Mouse (Mus musculus) heart, postnatal 36 days (tissue): ENCODE measurements at regions not wholly inside any gene's neighbourhood (a gene's known extent, or its start where the extent isn't known, plus 50 kb on each side); places are given as distances from the start of the nearest gene placed in this dataset.

Source experiments
- DNase-seq, 2 experiments: peaks; one replicate each; pipeline ENCODE4 v3.0.0; 2021 to 2022
- intact Hi-C: fragments of 180-260 bp; cut with DNase I; formaldehyde crosslinking; loops from one replicate; pipeline ENCODE4 v1.15.1; 2025

DNA sequence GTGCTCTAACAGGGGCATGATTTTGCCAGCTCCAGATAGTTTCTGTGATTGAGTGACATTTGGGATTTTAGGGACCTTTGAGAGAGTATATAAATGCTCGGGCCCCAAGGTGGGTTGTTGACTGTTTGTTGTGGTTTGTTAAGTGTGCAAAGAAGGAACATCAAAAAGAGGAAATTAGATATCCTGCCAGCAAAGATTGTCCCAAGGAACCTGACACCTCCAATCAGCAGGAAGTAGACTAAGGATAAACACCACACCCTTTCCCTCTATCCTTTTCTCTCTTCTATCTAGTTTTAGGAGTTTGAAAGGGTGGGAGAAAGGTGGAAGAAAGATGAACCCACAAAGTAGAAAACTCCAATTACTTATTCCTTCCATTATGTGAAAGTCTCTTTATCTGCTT is 103.9 kb upstream of the P2ry1 start:
- no peak for DNase-seq
- intact Hi-C loops = no loop called here

DNA sequence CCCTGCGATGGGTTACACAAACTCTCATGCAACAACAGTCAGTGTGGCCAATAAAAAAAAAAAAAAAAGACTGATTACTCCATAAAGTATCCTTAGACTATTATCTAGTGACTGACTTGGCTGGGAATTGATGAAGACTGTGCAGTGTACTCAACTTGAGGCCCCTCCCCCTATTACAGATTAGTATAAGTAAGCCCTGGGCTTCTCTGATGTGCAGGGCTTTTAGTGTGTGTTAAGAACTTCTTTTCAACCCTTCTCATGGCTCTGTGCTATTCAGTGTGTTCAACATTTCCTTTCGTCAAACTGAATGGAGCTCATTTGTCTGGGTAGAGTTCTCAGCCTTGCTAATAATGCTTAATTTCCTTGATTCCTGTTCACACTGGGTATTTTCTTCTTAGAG is 101.0 kb upstream of the P2ry1 start:
- intact Hi-C loops = no loop called here
- no peak for DNase-seq

DNA sequence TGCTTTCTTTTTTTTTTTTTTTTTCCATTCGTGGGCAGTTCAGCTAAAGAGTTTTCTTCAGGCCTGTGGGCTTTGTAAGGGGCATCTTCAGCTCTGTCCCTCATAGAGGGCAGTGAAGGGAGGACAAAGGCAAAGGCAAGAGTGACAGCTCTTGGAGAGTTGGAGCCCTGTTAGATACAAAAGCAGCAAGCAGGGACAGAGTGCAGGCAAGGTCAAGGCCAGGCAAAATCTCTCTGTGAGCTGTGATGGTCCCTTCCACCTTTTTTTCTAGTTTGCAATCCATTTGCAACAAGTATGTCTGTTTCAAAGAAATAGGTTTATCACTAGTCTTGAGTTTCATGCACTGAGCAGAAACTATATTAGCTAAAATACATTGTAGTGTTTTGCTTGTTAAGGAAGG is 86.2 kb upstream of the P2ry1 start:
- no peak for DNase-seq
- intact Hi-C loops = no loop called here

DNA sequence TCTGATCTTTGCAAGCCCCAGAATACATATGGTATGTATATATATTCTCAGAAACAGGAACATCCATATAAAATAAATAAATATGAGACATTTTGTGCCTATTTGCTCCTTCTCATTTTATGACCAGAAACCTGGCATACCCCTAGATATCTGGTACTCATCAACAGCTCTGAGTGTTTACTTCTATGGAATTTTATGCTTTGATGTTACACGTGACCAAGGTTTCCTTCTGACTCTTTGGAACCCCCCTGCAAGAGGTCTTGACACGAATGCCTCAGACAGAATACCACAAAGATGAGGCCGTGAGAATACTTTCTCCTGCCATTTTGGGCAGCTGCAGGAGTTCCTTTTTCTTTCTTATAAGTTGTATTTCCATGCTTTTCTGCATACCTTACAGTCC is 85.3 kb upstream of the P2ry1 start:
- intact Hi-C loops = no loop called here
- no peak for DNase-seq

DNA sequence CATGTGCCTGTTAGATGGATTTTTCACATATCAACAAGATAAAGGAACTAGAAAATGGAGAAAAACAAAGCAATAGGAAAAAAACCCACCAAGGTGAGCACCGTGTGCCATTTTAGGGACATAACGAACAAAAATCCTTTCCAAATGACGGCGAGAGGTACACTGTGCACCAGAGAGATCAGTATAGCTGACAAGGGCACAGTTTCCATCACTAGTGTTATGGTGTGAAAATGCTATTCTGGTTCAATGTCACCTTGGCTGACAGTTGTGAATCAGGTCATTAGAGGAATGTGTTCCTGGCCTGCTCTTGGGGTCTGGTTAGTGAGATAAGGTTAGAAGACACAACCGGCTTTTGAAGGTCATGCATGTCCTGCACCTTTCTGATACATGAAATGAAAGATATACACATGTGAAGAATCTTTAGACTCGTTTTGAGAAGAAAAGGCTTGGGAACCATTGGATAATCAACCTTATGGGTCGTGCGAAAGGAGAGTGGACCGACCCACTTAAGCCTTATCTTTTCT is 76.5 kb upstream of the P2ry1 start:
- no peak for DNase-seq
- intact Hi-C loops = no loop called here

DNA sequence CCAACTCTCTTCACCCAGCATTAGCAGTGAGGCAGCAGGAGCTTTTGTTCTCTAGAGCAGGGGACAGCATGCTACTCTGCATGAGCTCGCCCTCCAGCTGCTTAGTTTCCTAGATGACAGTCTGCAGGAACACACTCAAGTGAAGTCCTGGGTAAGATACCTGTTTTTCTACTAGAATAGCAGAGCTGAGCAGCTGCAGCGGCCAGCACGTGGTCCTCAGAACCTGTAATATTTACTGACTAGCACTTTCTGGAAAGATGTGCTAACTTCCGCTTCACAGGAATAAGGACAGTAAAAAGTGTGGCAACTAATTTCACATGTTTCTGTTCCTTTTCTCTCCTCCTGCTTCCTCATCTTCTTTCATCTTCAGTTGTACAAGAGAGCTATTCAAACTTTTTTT is 73.7 kb upstream of the P2ry1 start:
- intact Hi-C loops = no loop called here
- DNase-seq = no peak

DNA sequence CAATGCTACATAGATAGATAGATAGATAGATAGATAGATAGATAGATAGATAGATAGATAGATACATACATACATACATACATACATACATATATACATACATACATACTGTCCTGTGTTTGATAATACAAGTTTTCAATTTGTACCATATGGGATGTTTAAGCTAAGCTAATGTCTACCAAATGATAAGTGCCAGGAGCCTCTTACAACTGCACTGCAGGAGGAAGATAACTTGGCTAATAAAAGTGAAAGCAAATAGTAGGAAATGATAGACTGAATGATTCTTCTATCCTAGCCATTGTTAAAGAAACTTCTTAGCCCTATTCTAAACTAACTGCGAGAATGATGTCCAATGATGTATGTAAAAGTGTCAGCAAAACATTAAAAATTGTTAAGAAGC is 68.1 kb upstream of the P2ry1 start:
- DNase-seq = no peak
- intact Hi-C loops = no loop called here

DNA sequence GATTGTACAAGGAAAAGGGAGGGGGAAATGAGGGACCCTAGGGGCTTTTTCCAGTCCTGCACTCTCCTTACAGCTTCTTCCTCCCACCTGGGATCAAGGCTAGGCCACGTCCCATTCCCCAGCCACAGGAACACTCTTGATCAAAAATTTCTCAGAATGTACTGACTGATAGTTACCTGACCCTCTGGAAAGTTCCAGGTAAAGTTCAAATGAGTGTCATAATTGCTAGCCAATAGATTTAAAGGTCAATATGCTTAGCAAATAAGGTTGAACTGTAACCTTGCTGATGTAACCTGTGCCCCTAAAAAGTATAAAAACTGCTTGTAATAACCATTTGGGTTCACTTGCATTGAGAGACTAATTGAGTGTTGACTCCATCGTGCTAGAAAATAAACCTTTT is 61.1 kb upstream of the P2ry1 start:
- intact Hi-C loops = no loop called here
- DNase-seq = no peak

DNA sequence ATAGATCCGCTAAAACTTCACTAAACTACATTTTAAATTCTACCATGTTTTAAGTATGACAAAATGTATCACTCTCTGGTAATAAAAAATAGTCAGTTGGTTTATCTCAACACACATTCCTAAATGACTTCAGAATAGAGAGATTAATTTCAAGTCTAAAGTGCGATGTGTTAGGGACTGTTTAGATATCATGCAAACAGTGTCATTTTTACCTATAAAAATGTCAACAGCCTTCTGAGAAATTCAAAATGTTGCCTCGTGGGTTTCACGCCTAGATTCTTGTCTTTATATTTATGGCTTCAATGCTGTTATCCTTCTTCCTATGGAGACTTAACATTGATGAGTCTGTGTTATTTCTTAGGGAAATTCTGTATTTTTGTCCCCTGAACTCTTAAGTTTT is 53.7 kb upstream of the P2ry1 start:
- intact Hi-C loops = no loop called here
- no peak for DNase-seq
